Mouse (Mus musculus) hematopoietic multipotent progenitor cell, adult 10-12 weeks (in vitro differentiated cells): ENCODE data around the gene Rraga. TPM values are rescaled to one million over a fixed set of nuclear protein-coding genes. Genes with fewer than 3 reads are reported as not detected.

Experiments
- polyA plus RNA-seq: library from polyadenylated mRNA; stranded (reverse); fragments of >175 nt; gene quantifications from 2 replicates; pipeline ENCODE4 v1.2.3, GENCODE M21; 2012; ENCODE audit warnings: low replicate concordance

Rraga gene
- polyA plus RNA-seq = 54.9 and 57.0 TPM in 2 replicates

DNA sequence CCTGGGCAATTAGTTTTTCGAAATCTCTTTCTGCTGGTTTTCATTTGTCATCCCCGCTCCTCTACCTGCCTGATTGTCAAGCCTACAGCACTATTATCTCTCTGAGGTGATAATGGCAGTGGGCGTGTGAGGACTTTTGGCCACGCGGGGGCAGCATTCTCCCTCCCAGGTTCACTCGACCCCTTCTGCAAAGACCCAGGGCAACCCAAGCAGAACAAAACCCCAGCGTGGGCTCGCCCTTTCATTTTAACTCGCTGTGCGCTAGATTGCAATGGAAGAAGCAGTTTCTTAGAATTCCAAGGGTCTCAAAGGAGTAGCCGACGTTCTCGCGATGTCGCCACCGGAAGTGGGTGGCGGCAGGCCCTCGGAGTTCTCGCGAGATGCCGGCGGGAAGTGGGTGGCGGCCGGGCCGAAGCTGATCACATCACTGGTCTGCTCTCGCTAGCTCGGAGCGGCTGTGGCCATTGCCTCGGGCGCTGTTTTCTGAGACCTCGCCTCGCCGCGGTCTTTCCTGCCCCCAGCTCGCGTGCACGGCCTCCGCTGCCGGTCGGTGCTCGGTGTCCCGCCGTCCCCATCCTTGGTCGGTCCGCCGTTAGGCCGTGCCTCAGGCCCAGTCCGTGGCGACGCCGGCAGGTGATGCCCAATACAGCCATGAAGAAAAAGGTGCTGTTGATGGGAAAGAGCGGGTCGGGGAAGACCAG is at the start of gene Rraga:
TSS of gene Rraga (plus strand) at position 386 of the 701 bp plus-strand sequence.

DNA sequence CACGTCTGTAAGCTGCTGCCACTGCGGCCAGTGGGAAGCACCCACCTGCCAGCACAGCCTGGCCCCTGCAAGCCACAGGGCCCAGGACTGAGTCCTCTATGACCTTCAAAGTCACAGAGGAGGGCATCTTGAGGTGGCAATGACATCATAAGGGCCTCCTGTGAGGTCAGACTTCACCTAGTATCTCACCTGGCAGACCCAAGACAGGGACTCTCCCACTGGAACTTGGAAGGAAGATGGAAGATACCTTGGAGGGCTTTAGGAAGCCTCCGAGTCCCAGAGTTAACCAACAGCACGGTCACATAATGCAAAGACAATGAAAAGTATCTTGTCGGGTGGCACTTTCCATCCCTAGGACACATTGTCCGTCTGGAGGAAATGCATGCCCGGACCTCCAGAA is 17.2 kb upstream of the Rraga start, which contains the start of gene Saxo1:
TSS of gene Saxo1 (minus strand) at position 101 of the 400 bp plus-strand sequence.

DNA sequence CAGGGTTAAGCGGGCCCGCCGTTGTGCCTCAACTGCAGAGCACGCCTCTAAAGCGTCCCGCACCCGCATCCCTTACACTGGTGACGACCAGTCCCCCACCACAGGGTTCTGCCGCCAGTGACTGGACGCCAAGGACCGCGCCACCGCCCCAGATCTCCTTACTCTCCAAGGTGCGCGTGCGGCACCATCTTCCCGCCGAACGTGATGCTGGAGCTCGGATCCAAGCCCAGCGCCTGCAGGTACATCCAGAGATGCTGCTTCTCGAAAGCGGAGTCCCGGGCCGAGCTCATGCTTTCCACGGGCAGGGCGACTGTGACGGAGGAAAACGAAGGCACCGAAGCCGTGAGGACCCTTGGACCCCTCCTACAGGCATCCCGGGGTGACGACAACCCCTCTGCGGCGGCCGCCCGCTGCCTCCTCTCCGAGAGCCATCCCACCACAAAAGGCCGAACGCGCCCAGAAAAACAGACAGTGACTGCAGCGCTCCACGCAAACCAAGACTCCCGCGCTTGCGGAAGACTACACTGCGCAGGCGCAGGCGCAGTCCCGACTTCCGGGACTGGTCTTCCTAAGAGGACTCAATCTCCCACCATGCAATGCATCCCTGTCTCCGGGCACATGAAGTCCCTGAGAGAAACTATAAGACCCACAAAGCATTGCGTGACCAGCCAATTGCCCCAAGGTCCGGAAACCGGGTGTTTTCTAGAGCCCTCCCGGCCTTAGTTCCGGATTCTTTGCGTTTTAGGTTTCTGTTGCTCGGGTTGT is 36.2 kb downstream of the Rraga start, which contains the start of gene Haus6:
TSS of gene Haus6 (minus strand) at position 532 of the 765 bp plus-strand sequence.

Other genes starting within 250 kb of the Rraga start
- gene Saxo1, start 17.3 kb upstream of the Rraga start, polyA plus RNA-seq = 0.09 TPM in 1 of 2 replicates, not detected in the other
- 11.3 and 24.8 TPM in 2 replicates for gene Haus6, start 36.4 kb downstream of the Rraga start, polyA plus RNA-seq
- 8.3 and 10.7 TPM in 2 replicates for gene Plin2, start 94.4 kb downstream of the Rraga start, polyA plus RNA-seq
- 3.8 and 6.6 TPM in 2 replicates for gene Dennd4c, start 172.9 kb downstream of the Rraga start, polyA plus RNA-seq